Mouse (Mus musculus) lung, embryonic 14.5 days (tissue): ENCODE measurements around the gene Socs7. TPM values are rescaled to one million over a fixed set of nuclear protein-coding genes. Genes with fewer than 3 reads are reported as not detected.

ENCODE experiments used
- ATAC-seq: fragments of 200-750 bp; cut with Nextera tagmentation; 2 replicates; pipeline ENCODE4 v1.8.0; 2017; ENCODE audit warnings: mild to moderate bottlenecking, moderate TSS enrichment, moderate library complexity; ENCODE audit not compliant: insufficient read depth
- DNase-seq: peaks from one replicate; pipeline ENCODE4 v3.0.0-alpha.2; 2015
- H3K27ac ChIP-seq: fragments of 300-500 bp; sonication (generic); 2 replicates; pipeline ENCODE4 v1.5.1; 2014; ENCODE audit warnings: low read depth, mild to moderate bottlenecking, moderate library complexity
- H3K27me3 ChIP-seq: fragments of 300-500 bp; sonication (generic); 2 replicates; pipeline ENCODE4 v1.6.1; 2014; ENCODE audit warnings: low read length, control low read depth; ENCODE audit not compliant: insufficient read depth
- H3K36me3 ChIP-seq: fragments of 300-500 bp; sonication (generic); 2 replicates; pipeline ENCODE4 v1.6.1; 2014; ENCODE audit warnings: control low read depth; ENCODE audit not compliant: insufficient read depth
- H3K4me1 ChIP-seq: fragments of 300-500 bp; sonication (generic); 2 replicates; pipeline ENCODE4 v1.6.1; 2014; ENCODE audit warnings: antibody characterized with exemption, control low read depth; ENCODE audit not compliant: insufficient read depth
- H3K4me2 ChIP-seq: fragments of 300-500 bp; sonication (generic); 2 replicates; pipeline ENCODE4 v1.6.1; 2014; ENCODE audit warnings: mild to moderate bottlenecking
- H3K4me3 ChIP-seq: fragments of 300-500 bp; sonication (generic); 2 replicates; pipeline ENCODE4 v1.5.1; 2014; ENCODE audit warnings: low read depth, low read length
- H3K9ac ChIP-seq: fragments of 300-500 bp; sonication (generic); 2 replicates; pipeline ENCODE4 v1.6.1; 2014
- H3K9me3 ChIP-seq: fragments of 300-500 bp; sonication (generic); 2 replicates; pipeline ENCODE4 v1.6.1; 2016; ENCODE audit warnings: low read depth, low read length, control low read depth
- CTCF ChIP-seq: IDR thresholded peaks from 2 replicates; pipeline ENCODE4 v1.5.1; 2016; ENCODE audit warnings: antibody characterized with exemption, low read depth
- WGBS: fragments of 180-500 bp; shearing (Covaris S2); extraction: QIAGEN DNeasy Blood & Tissue Kit; methylation state at CpG from one replicate; pipeline ENCODE4 v1.1.7; 2014; 5-methylcytosine and 5-hydroxymethylcytosine counted together
- polyA plus RNA-seq: library from polyadenylated mRNA; unstranded; fragments of >200 nt; fragmentation: Nextera tagmentation; extraction: Ambion mirVana; gene quantifications from 2 replicates; pipeline ENCODE4 v1.2.1, GENCODE M21; 2014

Socs7 gene
- polyA plus RNA-seq, 1 experiment from 2014 or later: 2.7 TPM

- peaks cover 45% of the 10 kb centered on the region for H3K36me3 ChIP-seq
- no peaks in the 10 kb centered on the region for H3K27me3 ChIP-seq
- TF ChIP-seq CTCF: no peak
- H3K27ac ChIP-seq: 0 out of 2 replicates have a peak overlapping the region, but pooled peaks have one; percentile 33
- peak overlapping the region; percentile 25 for H3K9ac ChIP-seq
- peak overlapping the region; percentile 73; the same call in 1 of the 2 replicates for H3K4me3 ChIP-seq
- 76% methylated on average over 11 of the region's 11 CpGs for WGBS
- no peak for ATAC-seq
- H3K4me2 ChIP-seq: peak overlapping the region; percentile 82
- no peak for DNase-seq
- H3K4me1 ChIP-seq: peaks cover 36% of the 10 kb centered on the region
- no peaks in the 10 kb centered on the region for H3K9me3 ChIP-seq
Measured at GRCm38 (mm10) chr11:97442891-97443675, 80.7 kb downstream of the Socs7 start.

DNA sequence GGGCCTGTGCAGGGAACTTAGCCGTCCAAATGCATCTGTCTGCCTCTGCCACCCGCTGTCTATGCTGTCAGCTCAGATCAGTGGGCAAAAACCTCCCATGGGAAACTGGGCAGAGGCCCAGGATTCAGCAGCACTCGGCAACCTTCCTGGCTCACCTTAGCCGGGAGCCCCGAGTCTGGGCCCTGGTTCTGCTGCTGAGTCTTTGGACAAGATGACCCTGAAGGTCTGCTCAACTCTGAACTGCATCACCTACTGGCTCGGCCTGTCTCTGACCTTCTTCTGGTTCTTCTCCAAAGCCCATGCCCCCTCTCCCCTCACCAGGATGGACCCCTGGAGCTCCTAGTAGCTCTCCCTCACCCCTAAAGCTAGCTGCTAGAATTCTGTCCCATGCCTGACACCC lies 83.2 kb downstream of the Socs7 start:
- no peak overlapping the region for H3K4me3 ChIP-seq
- H3K4me1 ChIP-seq: peaks cover 31% of the 10 kb centered on the region
- no peak overlapping the region for H3K9ac ChIP-seq

DNA sequence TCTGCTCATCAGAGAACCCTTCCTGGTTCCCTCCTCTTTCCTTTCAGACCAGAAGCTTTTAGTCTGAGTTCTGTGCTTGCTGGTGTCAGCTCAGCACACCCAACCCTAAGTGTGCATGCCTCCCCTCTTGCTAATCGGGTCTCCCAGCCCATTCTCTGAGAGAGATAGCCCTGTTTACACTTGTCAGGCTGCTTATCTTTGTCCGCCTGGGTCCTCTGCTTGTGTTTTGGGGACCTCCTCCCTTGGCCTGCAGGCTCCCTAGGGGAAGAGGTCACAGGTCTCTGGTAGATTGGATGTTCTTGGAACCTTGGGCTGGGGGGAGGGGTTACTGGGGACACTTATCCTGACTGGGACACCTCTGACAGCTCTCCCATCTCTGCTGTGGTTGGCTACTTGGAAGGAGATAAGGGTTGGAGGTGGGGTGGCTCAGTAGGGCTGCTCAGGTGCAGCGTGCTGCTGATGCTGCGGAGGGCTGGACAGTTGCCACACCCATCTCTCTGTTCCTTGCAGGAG lies 83.7 kb downstream of the Socs7 start:
- Histone ChIP-seq H3K27me3 (no peaks in the 10 kb centered on the region), H3K4me3 (no peak overlapping the region), H3K9me3 (no peaks in the 10 kb centered on the region), H3K4me2 (peak overlapping the region; percentile 10; the same call in 1 of the 2 replicates), H3K4me1 (peaks cover 35% of the 10 kb centered on the region), H3K9ac (no peak overlapping the region), H3K27ac (peak overlapping the region; percentile 55; the same call in 1 of the 2 replicates), H3K36me3 (peaks cover 67% of the 10 kb centered on the region)
- ATAC-seq: no peak
- TF ChIP-seq CTCF: no peak
- WGBS: 44% methylated on average over 4 of the region's 4 CpGs
- no peak for DNase-seq

More for the DNA sequence above, 83.2 kb downstream of the Socs7 start:
- H3K27me3 ChIP-seq: no peaks in the 10 kb centered on the region
- no peak for TF ChIP-seq CTCF
- H3K27ac ChIP-seq: peak overlapping the region; percentile 55; the same call in 1 of the 2 replicates
- 50% methylated on average over 6 of the region's 6 CpGs for WGBS
- DNase-seq: no peak
- no peak for ATAC-seq
- peaks cover 66% of the 10 kb centered on the region for H3K36me3 ChIP-seq
- H3K4me2 ChIP-seq: peak overlapping the region; percentile 10; the same call in 1 of the 2 replicates
- H3K9me3 ChIP-seq: no peaks in the 10 kb centered on the region

DNA sequence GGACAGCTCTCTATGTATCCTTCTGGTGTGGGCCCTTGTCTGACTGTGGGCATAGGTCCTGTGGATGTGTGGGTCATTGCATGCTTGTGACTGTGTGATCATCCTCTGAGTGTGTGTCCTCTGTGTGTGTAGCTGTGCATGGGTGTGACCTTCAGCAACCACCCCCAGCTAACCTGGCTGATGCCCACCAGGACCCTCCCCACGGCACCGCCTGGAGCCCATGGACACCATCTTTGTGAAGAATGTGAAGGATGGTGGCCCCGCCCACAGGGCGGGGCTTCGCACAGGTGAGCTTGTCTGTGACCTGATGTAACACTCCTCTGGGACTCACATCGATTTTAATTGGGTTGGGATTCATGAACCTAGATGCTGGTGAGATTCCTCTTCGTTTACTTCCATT lies 85.6 kb downstream of the Socs7 start:
- H3K36me3 ChIP-seq: peaks cover 85% of the 10 kb centered on the region
- 81% methylated on average over 7 of the region's 7 CpGs for WGBS
- ATAC-seq: no peak
- no peak for TF ChIP-seq CTCF
- H3K4me1 ChIP-seq: peaks cover 19% of the 10 kb centered on the region
- H3K27me3 ChIP-seq: no peaks in the 10 kb centered on the region
- no peak overlapping the region for H3K9ac ChIP-seq
- H3K4me3 ChIP-seq: no peak overlapping the region
- no peak overlapping the region for H3K4me2 ChIP-seq
- no peaks in the 10 kb centered on the region for H3K9me3 ChIP-seq
- no peak for DNase-seq
- H3K27ac ChIP-seq: no peak overlapping the region

Other genes with a start within 250 kb of the Socs7 start
- gene Tbx21, start 247.2 kb upstream of the Socs7 start, polyA plus RNA-seq: not detected in 2 replicates
- gene Tbkbp1, start 211.1 kb upstream of the Socs7 start, polyA plus RNA-seq: 9.4 and 10.8 TPM in 2 replicates
- gene Kpnb1, start 174.7 kb upstream of the Socs7 start, polyA plus RNA-seq: 81.2 and 83.4 TPM in 2 replicates
- gene Npepps, start 81.9 kb upstream of the Socs7 start, polyA plus RNA-seq: 70.7 and 76.2 TPM in 2 replicates
- 46.0 and 48.1 TPM in 2 replicates for gene Mrpl45, start 46.8 kb upstream of the Socs7 start, polyA plus RNA-seq
- 0.08 and 0.09 TPM in 2 replicates for gene Gpr179, start 10.5 kb upstream of the Socs7 start, polyA plus RNA-seq
- 7.0 and 7.9 TPM in 2 replicates for gene Arhgap23, start 53.0 kb downstream of the Socs7 start, polyA plus RNA-seq
- gene 4933428G20Rik, start 137.8 kb downstream of the Socs7 start, polyA plus RNA-seq: 0.13 and 0.23 TPM in 2 replicates
- 0.68 and 0.70 TPM in 2 replicates for gene Srcin1, start 213.6 kb downstream of the Socs7 start, polyA plus RNA-seq